Mouse (Mus musculus): ENCODE data around the gene Dhh.
A peak's percentile ranks its signal among the peaks of the same experiment; 100 is the strongest.
"Not testable (repeated sequence)": the region's sequence is repeated elsewhere in the genome, so short reads cannot be mapped to it uniquely, and the experiment has no call there.

Dhh gene

GRCm38 (mm10) chr15:98897928-98898800, at the start of gene Dhh:
Dhh (minus strand) TSS chr15:98898540.
- no peak for DNase-seq

GRCm38 (mm10) chr15:98947884-98948283, 49.5 kb upstream of the Dhh start:
- DNase-seq, result no peak

DNA sequence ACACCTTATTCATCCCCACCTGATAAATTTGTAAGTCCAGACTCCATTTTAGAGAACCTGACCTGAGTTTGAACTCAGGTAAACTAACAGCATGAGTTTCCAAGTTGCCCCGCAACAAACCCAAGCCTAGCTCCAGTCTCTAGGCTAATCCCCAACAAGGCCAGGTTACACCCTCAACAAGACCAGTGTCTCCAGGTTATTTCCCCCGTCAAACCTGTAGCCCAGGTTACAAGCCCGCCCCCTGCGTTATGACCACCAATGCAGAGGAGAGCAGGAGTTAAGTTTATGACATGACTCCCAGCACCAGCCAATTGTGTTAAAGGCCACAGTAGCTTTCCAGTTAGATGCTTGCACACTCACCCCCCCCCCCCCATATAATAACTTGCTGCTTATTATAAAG, 44.8 kb upstream of the Dhh start:
- DNase-seq, result no peak

DNA sequence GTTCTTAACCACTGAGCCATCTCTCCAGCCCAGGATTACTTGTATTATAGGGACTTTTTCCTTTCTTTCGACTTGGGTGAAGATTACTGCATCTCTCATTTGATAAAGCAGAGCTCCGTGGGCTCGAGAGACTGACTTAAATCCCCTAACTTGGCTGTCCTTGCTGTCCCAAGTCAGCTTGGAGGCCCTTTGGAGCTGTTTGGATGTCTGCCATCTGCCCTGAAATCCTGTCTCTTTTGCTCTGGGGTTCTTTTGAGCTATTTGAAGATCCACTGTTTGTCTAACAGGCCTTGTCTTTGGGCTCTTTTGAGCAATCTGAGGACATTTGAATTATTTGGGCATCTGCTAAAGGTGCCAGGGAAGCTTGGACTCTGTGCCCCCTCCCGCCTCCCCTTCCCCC, 43.7 kb upstream of the Dhh start:
- no peak for DNase-seq

GRCm38 (mm10) chr15:98941539-98941938, 43.2 kb upstream of the Dhh start:
- no peak for DNase-seq

- peak; percentile 32 to 52 for DNase-seq
Observed at GRCm38 (mm10) chr15:98940816-98941215, 42.5 kb upstream of the Dhh start.

DNA sequence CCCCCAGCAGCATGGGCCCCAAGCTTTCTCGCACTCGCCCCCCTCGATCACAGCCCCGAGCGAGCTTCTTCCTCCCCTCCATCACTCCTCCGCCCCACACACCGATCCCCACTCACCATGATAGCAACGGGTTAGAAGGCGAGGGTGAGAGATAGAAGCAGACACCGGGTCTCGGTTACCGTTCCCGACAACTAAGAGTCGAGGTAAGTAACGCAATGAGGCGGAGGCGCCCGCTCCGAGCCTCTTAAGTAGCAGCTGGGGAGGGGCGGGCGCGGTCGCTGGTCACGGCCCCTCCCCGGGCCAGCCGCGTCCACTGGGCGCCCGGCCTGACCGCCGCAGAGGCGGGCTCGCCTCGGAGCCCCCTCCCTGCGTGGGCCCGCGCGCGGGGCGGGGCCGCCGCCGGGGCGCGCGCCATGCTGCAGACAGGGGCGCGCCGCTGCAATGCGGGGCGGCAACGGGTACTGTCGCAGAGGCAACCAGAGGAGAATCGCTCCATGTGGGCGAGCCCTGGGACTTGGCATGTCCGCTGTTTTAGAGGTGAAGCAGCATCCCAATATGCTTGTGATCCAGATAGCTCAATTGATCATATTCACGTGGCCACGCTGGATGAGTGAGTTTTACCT, 36.0 kb upstream of the Dhh start, which contains the start of gene Tuba1b:
Tuba1b (minus strand) TSS at position 349 of the 623 bp plus-strand sequence.
- DNase-seq, result peak; percentile 91 to 93

GRCm38 (mm10) chr15:98933833-98934216, 35.5 kb upstream of the Dhh start:
- DNase-seq, result peak; percentile 96 to 98

- peak; percentile 47 to 57 for DNase-seq
Observed at GRCm38 (mm10) chr15:98933004-98933671, 34.8 kb upstream of the Dhh start.

- no peak for DNase-seq
Observed at GRCm38 (mm10) chr15:98930998-98931397, 32.7 kb upstream of the Dhh start.

- DNase-seq, result no peak
Observed at GRCm38 (mm10) chr15:98930017-98930734, 31.8 kb upstream of the Dhh start.

DNA sequence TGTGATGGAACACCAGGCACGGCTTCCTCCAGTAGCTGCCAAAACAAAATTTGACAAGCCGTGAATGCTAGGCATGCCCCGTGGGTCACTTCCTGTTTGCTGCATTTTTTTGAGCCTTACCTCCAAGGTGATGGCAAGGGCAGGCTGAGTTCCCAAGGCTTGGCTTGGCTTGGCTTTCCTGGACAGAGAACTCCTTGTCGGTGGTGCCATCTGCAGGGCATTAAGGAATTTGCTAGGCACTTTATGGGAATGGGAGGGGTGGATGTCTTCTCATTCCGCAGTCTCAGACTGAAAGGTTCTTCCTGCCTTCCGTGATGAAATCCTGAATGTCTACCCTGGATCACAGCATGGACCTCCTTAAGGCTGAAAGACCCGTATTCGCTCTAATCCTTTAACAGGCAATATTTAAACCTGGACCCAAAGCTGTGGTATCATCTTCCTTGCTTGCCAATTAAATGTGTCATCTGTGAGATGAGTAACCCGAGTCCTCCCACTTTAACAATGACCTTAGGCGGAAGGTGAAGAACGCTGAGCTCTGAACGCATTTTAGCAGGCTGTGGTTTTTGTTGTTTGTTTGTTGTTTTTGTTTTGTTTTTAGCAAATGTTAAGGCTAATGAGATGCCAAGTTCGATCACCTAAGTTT, 30.4 kb upstream of the Dhh start:
- peak; percentile 79 to 85 for DNase-seq

DNA sequence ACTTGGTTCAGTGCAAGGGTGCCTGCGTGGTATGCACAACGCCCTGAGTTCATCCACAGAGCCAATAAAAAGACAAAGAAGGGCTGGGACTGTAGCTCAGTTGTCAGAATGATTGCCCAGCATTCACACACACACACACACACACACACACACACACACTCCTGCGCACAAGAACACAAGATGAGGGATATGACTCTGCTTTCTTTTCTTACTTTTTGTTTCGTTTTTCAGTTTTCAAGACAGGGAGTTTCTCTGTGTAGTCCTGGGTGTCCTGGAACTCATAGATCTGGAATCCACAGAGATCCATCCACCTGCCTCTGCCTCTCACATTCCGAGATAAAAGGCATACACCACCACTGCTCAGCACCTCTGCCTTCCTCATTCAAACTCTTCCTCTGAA, 29.2 kb upstream of the Dhh start:
- no peak for DNase-seq

DNA sequence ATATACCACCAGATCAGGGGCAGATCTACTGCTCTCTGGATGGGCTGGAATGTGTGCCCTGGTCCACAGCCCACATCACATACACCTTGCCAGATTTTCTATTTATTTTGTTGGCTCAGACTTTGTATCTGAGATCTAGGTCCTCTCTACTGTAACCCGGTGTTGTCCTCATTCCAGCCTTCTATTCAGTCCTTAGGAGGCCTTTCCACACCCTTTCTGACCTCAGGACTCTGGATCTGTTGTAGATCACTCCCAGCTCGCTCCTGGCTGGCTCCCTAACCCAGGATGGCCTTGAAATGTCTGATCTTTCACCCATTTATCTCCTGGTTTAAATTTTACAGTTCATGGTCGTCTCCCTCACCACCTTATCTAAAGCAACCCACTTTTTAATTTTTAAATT, 26.3 kb upstream of the Dhh start:
- DNase-seq, result no peak

DNA sequence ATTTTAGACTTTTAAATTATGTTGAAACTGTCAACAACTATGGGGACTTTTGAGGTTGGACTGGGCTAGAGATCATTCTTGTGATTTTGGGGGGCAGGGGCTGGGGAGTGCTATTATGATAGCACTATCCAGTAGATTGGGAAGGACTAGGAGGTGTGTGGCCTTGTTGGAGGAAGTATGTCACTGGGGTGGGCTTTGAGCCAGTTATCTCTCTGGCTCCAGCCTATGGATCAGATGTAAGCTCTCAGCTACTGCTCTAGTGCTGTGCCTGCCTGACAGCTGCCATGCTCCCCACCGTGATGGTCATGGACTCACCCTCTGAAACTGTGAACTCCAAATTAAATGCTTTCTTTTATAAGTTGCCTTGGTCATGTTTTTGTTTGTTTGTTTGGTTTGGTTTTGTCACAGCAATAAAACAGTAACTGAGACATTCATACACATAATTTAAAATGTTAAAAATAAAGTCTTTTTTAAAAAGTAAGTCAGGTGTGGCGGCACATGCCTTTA, 24.7 kb upstream of the Dhh start:
- DNase-seq, result no peak

- no peak for DNase-seq
Observed at GRCm38 (mm10) chr15:98922581-98922980, 24.2 kb upstream of the Dhh start.

GRCm38 (mm10) chr15:98921510-98921909, 23.2 kb upstream of the Dhh start:
- DNase-seq, result no peak

DNA sequence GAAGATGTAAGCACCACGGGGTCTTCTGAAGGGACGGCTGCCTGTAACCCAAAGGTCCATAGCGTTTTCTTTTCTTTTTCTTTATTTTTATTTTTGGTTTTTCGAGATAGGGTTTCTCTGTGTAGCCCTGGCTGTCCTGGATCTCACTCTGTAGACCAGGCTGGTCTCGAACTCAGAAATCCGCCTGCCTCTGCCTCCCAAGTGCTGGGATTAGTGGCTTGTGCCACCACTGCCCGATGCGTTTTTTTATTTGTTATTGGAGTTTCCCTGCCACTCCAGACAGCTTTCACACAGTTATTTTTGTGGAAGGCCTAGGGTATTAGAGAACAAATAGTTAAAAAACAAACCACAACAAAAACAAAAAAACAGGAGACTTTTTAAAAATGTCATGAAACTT, 20.2 kb upstream of the Dhh start:
- not testable (repeated sequence) for DNase-seq

DNA sequence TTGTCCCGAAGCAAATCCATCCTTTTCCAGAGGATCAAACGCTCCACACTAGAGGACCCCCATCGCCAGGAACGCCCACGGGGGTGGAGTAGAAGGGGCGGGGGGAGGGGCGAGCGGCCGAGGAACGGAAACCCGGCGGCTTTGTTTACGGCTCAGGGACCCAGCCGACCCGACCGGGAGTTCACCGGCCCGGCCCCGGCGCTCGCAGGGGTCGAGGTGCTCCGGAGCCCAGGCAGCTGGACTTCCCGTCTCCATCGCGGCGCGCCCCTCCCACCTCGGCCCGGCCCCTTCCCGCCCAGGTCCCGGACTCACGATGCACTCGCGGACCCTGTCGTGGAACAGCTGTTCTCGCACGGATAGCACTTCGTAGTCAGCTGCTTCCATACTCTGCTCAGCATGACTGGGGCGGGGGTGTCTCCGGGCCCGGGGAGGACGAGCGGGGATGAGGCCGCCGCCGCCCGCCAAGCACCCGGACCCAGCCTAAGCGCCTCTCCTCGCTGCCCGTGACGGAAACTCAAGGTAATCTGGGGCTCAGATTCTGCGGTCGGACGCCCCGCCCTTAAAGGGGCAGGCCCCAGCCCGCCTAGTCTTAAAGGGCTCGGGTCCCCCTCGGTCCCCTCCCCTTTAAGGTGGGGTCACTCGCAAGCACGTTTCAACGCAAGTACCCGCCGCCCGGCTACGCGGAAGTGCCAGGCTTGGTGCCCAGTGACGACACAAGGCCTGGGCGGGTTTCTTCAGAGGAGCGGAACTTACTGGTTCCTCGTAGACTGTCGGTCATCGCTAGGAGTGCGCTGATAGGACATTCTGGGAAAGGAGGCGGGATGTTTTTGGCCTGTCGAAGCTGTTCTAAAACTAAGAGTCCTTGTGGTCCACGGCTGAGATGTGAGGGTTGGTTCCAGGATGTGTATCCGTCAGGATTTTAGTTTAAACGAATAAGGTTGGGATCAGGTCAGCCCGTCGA, 19.5 kb upstream of the Dhh start, which contains the start of gene Lmbr1l:
Lmbr1l (minus strand) TSS at position 694 of the 961 bp plus-strand sequence.
- peak; percentile 98 to 99 for DNase-seq

DNA sequence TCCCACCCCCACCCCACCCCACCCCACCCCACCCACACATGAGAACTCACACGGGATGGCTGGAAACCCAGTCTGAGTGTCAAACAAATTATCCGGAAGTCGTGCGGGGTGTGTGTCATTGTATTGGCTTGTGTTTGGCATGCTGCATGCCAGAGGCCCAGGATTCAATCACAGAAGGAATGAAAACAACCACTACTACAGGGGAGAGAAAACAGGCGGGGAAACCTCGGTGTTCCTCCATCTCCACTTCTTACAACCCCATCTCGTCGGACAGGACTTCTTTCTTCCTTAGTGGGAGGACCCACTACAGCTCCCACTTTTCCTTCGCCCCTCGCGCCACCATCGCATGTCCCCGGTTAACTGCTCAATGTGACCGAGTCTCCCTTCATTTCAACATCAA, 18.8 kb upstream of the Dhh start:
- no peak for DNase-seq

GRCm38 (mm10) chr15:98916016-98916415, 17.7 kb upstream of the Dhh start:
- no peak for DNase-seq

All from cerebellum, postnatal 36 days (tissue).